Mouse (Mus musculus) stomach, postnatal 0 days (tissue): ENCODE measurements around the gene Apba1.

Source experiments
- CTCF ChIP-seq: IDR thresholded peaks from 2 replicates; pipeline ENCODE4 v1.5.1; 2016; ENCODE audit warnings: antibody characterized with exemption, low read depth, mild to moderate bottlenecking, moderate library complexity
- EP300 ChIP-seq: optimal IDR thresholded peaks from 2 replicates; pipeline ENCODE3; 2016; ENCODE audit warnings: antibody characterized with exemption

GRCm38 (mm10) chr19:23770494-23771423 lies 12.1 kb downstream of the Apba1 start:
- no peak for TF ChIP-seq EP300
- TF ChIP-seq CTCF = no peak
